Mouse (Mus musculus): ENCODE measurements around the gene Eif4e2. TPM values are rescaled to one million over a fixed set of nuclear protein-coding genes. Genes with fewer than 3 reads are reported as not detected.

The Eif4e2 gene
- polyA plus RNA-seq, 1 experiment from 2014 or later: 108 TPM

DNA sequence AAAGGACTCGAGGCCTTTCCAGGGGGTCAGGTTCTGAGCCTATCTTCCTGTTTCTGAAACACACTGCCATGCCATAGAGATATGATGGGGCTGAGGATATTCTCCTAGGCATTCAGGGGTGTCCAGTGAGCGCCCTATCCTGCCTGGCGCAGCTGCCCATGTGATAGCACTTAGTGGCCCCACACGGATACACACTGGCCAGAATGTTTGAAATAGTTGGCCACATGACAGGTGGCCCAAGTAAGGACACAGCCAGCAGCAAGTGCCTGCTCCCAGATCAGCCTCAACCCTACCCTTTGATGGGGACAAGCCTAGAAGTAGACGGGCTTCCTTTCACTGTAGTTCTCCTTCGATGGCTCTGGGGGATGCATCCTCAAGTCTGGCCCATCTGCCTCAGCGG, 9.2 kb upstream of the Eif4e2 start, which contains the start of gene Chrng:
Gene Chrng, plus strand, starts transcription at position 193 of the 400 bp plus-strand sequence.
- no peak within 1 kb of the TSS for H3K9ac ChIP-seq
- H3K4me3 ChIP-seq: no peak within 1 kb of the TSS
- no peaks in the 10 kb centered on the region for H3K9me3 ChIP-seq
- H3K4me2 ChIP-seq: no peak within 1 kb of the TSS
- H3K27me3 ChIP-seq: peaks cover 28% of the 10 kb centered on the region
- no peak within 1 kb of the TSS for H3K27ac ChIP-seq (replicated peaks)
- no peak for ATAC-seq (ENCODE audit: low read depth)
- H3K4me1 ChIP-seq (replicated peaks): no peaks in the 10 kb centered on the region
- H3K36me3 ChIP-seq: no peaks in the 10 kb centered on the region
- WGBS: 87% methylated on average over 7 of the region's 7 CpGs

DNA sequence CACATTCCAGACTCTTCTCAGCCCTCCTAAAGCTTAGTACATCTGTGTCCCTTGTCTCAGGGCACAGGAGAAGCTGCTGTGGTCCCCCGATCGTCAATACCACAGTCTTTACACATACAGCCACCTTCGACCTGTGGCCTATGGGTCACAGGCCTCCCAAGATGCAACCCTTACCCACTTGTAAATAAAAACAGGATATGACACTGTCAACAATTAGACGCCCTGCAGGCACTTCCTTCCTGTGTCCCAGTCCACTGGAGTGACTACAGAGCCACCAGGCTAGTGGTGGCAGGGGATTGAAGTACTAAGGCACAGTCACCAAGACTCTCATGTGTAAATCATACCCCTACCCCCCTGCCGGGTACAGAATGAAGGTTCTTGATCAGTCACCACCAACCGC, 8.7 kb upstream of the Eif4e2 start:
- no peak overlapping the region for H3K9ac ChIP-seq
- no peaks in the 10 kb centered on the region for H3K36me3 ChIP-seq
- ATAC-seq (ENCODE audit: low read depth): no peak
- H3K4me3 ChIP-seq: no peak overlapping the region
- WGBS: 67% methylated on average over 6 of the region's 6 CpGs
- no peak overlapping the region for H3K27ac ChIP-seq (replicated peaks)
- no peaks in the 10 kb centered on the region for H3K4me1 ChIP-seq (replicated peaks)
- H3K27me3 ChIP-seq: peaks cover 28% of the 10 kb centered on the region
- no peaks in the 10 kb centered on the region for H3K9me3 ChIP-seq
- H3K4me2 ChIP-seq: no peak overlapping the region

DNA sequence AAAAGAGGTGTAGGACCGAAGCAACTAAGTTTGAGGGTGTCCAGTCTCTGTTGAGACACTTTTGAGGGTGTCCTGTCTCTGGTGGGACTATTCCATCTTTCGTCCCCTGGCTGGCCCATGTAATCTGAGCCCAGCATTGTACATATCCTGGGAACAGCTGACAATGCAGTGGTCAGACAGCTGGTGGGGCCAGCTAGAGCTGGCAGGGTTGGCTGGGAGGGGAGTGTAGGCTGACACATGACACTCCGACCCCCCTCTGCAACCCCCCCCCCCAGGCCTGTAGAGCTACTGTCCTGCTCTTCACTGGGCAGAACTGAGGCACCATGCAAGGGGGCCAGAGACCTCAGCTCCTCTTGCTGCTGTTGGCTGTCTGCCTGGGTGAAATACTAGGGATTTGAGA, 8.2 kb upstream of the Eif4e2 start:
- no peak for ATAC-seq (ENCODE audit: low read depth)
- 59% methylated on average over 3 of the region's 3 CpGs for WGBS
- Histone ChIP-seq H3K27me3 (peaks cover 28% of the 10 kb centered on the region), H3K9me3 (no peaks in the 10 kb centered on the region), H3K4me1 (replicated peaks) (no peaks in the 10 kb centered on the region), H3K27ac (replicated peaks) (no peak overlapping the region), H3K9ac (no peak overlapping the region), H3K4me3 (no peak overlapping the region), H3K36me3 (no peaks in the 10 kb centered on the region), H3K4me2 (no peak overlapping the region)

DNA sequence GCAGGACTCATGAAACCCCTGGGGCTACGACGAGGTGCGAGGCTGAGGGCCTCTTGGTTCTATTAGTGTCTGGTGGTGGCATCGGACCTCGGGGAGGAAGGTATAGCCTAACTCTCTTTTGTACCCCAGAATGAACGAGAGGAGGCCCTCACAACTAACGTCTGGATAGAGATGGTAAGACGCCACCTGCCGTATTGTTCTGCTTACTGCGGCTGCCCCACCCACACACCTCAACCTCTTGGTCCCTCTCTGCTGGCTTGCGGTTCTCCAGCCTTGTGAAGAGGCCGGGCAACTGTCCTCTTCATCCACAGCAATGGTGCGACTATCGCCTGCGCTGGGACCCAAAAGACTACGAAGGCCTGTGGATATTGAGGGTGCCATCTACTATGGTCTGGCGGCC, 7.4 kb upstream of the Eif4e2 start:
- no peak overlapping the region for H3K27ac ChIP-seq (replicated peaks)
- H3K4me1 ChIP-seq (replicated peaks): no peaks in the 10 kb centered on the region
- peaks cover 28% of the 10 kb centered on the region for H3K27me3 ChIP-seq
- H3K36me3 ChIP-seq: no peaks in the 10 kb centered on the region
- WGBS: 24% methylated on average over 17 of the region's 17 CpGs
- H3K9ac ChIP-seq: no peak overlapping the region
- no peaks in the 10 kb centered on the region for H3K9me3 ChIP-seq
- ATAC-seq (ENCODE audit: low read depth): no peak
- H3K4me2 ChIP-seq: no peak overlapping the region
- H3K4me3 ChIP-seq: no peak overlapping the region

DNA sequence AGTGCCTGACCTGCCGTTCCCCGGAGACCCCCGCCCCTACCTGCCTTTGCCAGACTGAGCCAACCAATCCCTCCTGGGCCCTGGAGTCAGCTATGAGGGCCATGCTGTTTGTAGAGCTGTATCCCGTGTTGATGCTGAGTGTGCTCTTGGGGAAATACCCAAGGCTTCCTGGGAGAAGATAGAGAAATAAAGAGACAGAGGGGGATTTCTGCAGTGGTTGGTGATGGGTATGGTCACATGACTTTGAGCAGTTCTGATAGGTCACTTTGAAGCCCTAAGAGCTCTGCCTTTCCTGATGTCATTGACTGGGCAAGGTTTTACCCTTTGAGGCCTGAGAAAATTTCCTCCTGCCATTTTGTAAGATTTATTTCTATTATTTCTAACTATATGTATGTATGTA, 2.3 kb upstream of the Eif4e2 start:
- no peak overlapping the region for H3K4me3 ChIP-seq
- WGBS: 89% methylated on average over 4 of the region's 4 CpGs
- H3K4me2 ChIP-seq: no peak overlapping the region
- ATAC-seq (ENCODE audit: low read depth): no peak
- peaks cover 26% of the 10 kb centered on the region for H3K4me1 ChIP-seq (replicated peaks)
- H3K9me3 ChIP-seq: no peaks in the 10 kb centered on the region
- no peaks in the 10 kb centered on the region for H3K36me3 ChIP-seq
- H3K27me3 ChIP-seq: peaks cover 17% of the 10 kb centered on the region
- no peak overlapping the region for H3K27ac ChIP-seq (replicated peaks)
- H3K9ac ChIP-seq: no peak overlapping the region

DNA sequence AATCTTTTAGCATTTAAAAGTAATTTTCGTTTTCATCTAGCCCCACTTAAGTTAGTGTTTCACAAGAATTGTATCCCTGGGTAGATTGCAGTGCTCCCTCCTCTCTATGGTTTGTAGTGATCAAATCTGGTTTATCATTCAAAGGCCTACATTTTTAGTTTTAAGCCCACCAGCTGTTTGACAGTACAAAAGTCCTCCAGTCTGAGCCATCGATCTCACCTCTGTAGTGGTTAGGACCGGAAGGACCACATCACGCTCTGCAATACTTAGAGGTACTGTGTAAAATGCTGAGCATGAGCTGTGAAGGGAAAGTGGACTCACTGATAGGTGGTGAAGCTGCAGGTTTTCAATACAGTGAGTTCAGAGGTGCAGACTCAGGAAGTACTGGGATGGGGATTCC, 1.0 kb downstream of the Eif4e2 start:
- ATAC-seq (ENCODE audit: low read depth): no peak
- Histone ChIP-seq H3K4me1 (replicated peaks) (peaks cover 44% of the 10 kb centered on the region), H3K27me3 (no peaks in the 10 kb centered on the region), H3K36me3 (peaks cover 5% of the 10 kb centered on the region), H3K9me3 (no peaks in the 10 kb centered on the region), H3K27ac (replicated peaks) (peak overlapping the region; percentile 99), H3K4me3 (peak overlapping the region; percentile 70), H3K4me2 (peak overlapping the region; percentile 82), H3K9ac (peak overlapping the region; percentile 95)
- 33% methylated on average over 4 of the region's 4 CpGs for WGBS

DNA sequence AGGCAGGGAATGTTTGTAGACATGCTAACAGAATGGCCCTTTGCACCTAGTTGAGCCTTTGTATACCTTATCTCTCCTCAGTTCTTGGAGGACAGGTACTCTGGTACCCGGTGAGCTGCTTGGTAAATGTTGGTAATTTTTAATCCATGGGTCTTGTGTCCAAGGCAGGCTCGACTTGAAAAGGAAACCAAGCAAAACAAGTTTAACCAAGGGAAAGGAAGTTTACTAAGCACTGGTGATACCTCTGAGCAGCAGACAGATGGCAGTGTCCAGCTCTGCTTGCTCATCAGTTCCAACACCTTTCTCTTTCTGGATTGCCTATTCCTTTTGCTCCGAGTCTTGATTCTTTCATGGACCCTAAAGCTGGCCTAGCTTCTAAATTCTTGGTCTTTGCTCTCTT, 4.2 kb downstream of the Eif4e2 start:
- ATAC-seq (ENCODE audit: low read depth): no peak
- H3K36me3 ChIP-seq: peaks cover 37% of the 10 kb centered on the region
- H3K9ac ChIP-seq: no peak overlapping the region
- H3K4me2 ChIP-seq: no peak overlapping the region
- H3K4me3 ChIP-seq: no peak overlapping the region
- H3K27me3 ChIP-seq: no peaks in the 10 kb centered on the region
- peaks cover 41% of the 10 kb centered on the region for H3K4me1 ChIP-seq (replicated peaks)
- H3K9me3 ChIP-seq: no peaks in the 10 kb centered on the region
- 66% methylated on average over 3 of the region's 3 CpGs for whole genome bisulfite sequencing
- H3K27ac ChIP-seq (replicated peaks): no peak overlapping the region

DNA sequence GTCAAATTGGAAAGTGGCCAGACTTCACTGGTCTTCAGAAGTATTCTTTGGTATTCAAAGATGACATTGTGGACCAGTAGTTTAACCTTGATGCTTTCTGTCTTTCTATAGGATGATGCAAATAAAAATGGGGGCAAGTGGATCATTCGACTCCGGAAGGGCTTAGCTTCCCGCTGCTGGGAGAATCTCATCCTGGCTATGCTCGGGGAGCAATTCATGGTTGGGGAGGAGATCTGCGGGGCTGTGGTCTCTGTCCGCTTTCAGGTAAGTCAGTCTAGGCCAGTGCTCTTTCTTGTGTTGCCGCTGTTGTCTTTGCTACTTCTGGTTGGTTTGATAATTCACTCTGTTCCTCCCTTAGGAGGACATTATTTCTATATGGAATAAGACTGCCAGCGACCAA, 12.0 kb downstream of the Eif4e2 start:
- Histone ChIP-seq H3K27ac (replicated peaks) (no peak overlapping the region), H3K9ac (no peak overlapping the region), H3K4me1 (replicated peaks) (no peaks in the 10 kb centered on the region), H3K27me3 (no peaks in the 10 kb centered on the region), H3K4me3 (no peak overlapping the region), H3K9me3 (no peaks in the 10 kb centered on the region), H3K36me3 (peaks cover 99% of the 10 kb centered on the region), H3K4me2 (no peak overlapping the region)
- 97% methylated on average over 8 of the region's 8 CpGs for WGBS
- no peak for ATAC-seq (ENCODE audit: low read depth)

DNA sequence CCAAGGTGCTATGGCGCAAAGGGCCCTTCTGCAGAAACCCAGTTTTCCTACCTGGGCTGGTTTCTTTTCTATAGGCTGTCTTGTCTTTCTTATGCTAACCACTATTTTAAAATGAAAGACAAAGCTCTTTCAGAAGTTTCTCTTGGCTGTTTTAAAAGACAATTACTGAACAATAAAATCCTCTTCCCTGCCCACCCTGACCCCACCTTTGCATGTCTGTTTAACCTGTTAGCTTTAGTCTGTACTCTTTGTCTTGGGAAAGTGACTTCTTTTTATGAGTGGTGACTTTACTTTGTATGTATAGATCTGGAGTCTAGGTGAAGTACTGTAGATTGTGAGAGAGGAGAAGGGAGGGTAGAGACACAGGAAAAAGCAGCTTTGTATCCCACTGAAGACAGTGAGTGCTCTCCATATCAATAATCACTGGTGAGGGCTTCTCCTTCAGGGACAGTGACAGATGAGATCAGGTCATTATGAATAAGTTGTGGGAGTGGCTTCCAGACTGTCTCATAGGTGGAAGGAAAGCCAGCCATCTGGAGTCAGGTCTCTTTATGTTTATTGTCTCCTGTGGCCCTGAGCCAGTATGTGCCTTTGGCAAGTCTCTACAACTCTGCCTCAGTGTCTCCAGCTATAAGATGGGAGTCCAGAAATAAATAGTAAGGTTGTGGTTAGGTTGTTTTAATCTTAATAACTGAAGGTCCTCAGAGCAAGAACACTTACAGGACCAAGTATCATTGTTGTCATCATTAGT, 12.9 kb downstream of the Eif4e2 start:
- Histone ChIP-seq H3K9ac (no peak overlapping the region), H3K9me3 (no peaks in the 10 kb centered on the region), H3K4me1 (replicated peaks) (no peaks in the 10 kb centered on the region), H3K36me3 (peaks cover 98% of the 10 kb centered on the region), H3K4me2 (no peak overlapping the region), H3K27me3 (no peaks in the 10 kb centered on the region), H3K4me3 (no peak overlapping the region), H3K27ac (replicated peaks) (no peak overlapping the region)
- WGBS: 97% methylated on average over 1 of the region's 1 CpGs
- ATAC-seq (ENCODE audit: low read depth): no peak

DNA sequence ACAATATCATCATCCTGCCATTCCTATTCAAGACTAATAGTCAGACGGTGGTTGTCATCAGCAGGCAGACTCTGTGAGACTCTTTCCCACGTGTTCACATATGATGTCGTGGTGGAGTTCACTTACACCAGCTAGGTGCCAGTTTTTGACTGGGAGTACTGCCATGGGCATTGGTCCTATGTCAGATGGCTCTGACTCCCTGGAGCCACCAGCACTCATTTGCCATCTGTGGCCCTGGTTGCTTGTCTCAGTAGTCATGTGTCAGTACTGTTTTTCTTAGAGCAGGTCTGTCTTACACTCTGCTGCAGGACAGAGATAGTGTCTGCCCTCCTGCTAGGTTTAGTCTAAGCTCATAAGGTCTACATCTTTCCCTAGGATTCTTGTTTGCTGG, 13.4 kb downstream of the Eif4e2 start:
- Histone ChIP-seq H3K9me3 (no peaks in the 10 kb centered on the region), H3K36me3 (peaks cover 98% of the 10 kb centered on the region), H3K4me1 (replicated peaks) (no peaks in the 10 kb centered on the region), H3K27ac (replicated peaks) (no peak overlapping the region), H3K9ac (no peak overlapping the region), H3K4me2 (no peak overlapping the region), H3K27me3 (no peaks in the 10 kb centered on the region), H3K4me3 (no peak overlapping the region)
- ATAC-seq (ENCODE audit: low read depth): no peak
- WGBS: 72% methylated on average over 3 of the region's 3 CpGs

DNA sequence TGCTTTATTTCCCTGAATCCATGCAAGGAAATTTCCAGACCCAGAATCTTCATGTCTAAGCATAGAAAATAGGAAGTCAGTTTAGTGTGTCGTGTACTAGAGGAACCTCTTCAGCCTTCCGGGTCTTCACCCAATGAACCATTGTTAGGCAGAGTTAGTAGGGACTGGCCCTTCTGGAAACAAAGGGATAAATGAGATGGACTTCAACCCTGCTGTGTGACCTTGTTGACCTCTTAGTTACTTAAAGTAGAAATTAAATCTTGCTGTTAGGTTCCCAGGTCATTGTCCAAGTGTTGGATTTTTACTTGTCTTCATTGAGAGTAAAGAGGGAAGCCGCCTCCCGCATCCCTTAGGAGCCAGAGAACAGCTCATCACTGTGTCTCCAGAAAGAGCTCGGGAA, 16.9 kb downstream of the Eif4e2 start:
- ATAC-seq (ENCODE audit: low read depth): no peak
- Histone ChIP-seq H3K9ac (no peak overlapping the region), H3K27ac (replicated peaks) (no peak overlapping the region), H3K36me3 (peaks cover 99% of the 10 kb centered on the region), H3K4me1 (replicated peaks) (no peaks in the 10 kb centered on the region), H3K27me3 (no peaks in the 10 kb centered on the region), H3K4me2 (no peak overlapping the region), H3K4me3 (no peak overlapping the region), H3K9me3 (no peaks in the 10 kb centered on the region)
- WGBS: 67% methylated on average over 5 of the region's 5 CpGs

DNA sequence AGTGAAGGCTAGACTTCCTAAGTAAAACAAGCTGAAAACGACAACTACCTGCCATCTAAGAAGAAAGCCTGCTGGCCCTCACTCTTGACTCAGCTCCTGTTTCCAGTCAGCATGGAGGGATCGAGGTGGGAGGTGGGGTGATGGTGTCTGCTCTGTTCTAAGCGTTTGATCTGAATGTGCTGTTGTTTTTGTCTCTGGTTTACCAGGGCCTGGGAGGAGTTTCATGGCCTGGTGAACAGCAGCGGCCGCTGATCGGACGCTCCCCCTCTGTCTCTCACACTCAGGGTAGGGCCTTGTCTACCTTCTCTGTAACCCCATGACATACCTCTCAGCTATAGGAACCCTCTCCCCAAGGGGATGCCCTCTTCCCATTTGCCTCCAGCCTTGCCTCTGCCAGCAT, 18.5 kb downstream of the Eif4e2 start:
- no peak for ATAC-seq (ENCODE audit: low read depth)
- peaks cover 99% of the 10 kb centered on the region for H3K36me3 ChIP-seq
- no peak overlapping the region for H3K27ac ChIP-seq (replicated peaks)
- 82% methylated on average over 7 of the region's 7 CpGs for WGBS
- no peak overlapping the region for H3K4me3 ChIP-seq
- no peak overlapping the region for H3K4me2 ChIP-seq
- no peaks in the 10 kb centered on the region for H3K27me3 ChIP-seq
- no peak overlapping the region for H3K9ac ChIP-seq
- H3K9me3 ChIP-seq: no peaks in the 10 kb centered on the region
- H3K4me1 ChIP-seq (replicated peaks): no peaks in the 10 kb centered on the region

DNA sequence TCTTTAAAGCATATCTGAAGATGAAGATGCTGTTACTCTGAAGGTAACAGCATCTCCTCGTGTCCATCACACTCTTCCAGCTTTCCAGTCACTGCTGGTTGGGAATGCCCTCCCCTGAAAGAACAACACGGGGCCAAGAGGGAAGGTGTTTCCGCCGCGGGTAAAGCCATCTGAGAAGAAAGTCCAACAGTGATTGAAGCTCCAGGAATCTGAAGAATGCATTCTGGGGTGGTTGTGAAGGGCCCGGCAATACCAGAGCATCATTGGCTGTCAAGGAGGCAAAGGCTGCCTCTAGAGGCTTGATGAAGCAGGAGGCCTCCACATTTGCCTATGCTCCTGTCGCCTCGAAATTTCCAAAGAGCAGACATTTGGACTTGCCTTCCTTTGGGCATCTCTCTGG, 25.3 kb downstream of the Eif4e2 start:
- no peak overlapping the region for H3K4me2 ChIP-seq
- no peak overlapping the region for H3K4me3 ChIP-seq
- no peak overlapping the region for H3K27ac ChIP-seq (replicated peaks)
- H3K4me1 ChIP-seq (replicated peaks): no peaks in the 10 kb centered on the region
- no peaks in the 10 kb centered on the region for H3K9me3 ChIP-seq
- peaks cover 57% of the 10 kb centered on the region for H3K36me3 ChIP-seq
- ATAC-seq (ENCODE audit: low read depth): no peak
- WGBS: 82% methylated on average over 8 of the region's 8 CpGs
- no peak overlapping the region for H3K9ac ChIP-seq
- no peaks in the 10 kb centered on the region for H3K27me3 ChIP-seq

Data from neural tube, embryonic 13.5 days (tissue).